ENCODE assay signal across 11 mouse cellular contexts in genomic region chr11:76372120-76372519, GRCm38 (mm10). TPM values are rescaled to one million over a fixed set of nuclear protein-coding genes. Genes with fewer than 3 reads are reported as not detected.
DNase-seq lines count a peak whose midpoint lies in the region; ATAC-seq and TF ChIP-seq lines count a peak whose summit lies in the region.
"Had no signal": no experiment of that assay in that cellular context is flagged by ENCODE, and none has a peak within 500 bp of the region (broad histone marks: within the 10 kb centered on the region; RNA-seq: fewer than 3 reads in every experiment).

No protein-coding gene starts in this region.

- no peak for ATAC-seq in lung, embryonic 14.5 days (ENCODE audit: insufficient read depth)
- no peak for ATAC-seq in heart, postnatal 0 days (ENCODE audit: insufficient read depth, low read depth)
- no peak for ATAC-seq in cerebellum, adult (ENCODE audit: insufficient number of reproducible peaks, low FRiP score, low TSS enrichment)
- ATAC-seq: Patski had no signal

- H3K4me1 ChIP-seq in lung, embryonic 14.5 days (ENCODE audit: insufficient read depth) = peaks cover 36% of the 10 kb centered on the region; the same call in 1 of the 2 replicates
- peaks cover 25% of the 10 kb centered on the region for H3K4me1 ChIP-seq in heart, postnatal 0 days (ENCODE audit: control insufficient read depth, insufficient read depth)

- H3K27ac ChIP-seq in gastrocnemius, adult 2 months = peak overlapping the region; percentile 88
- peak overlapping the region; percentile 12; the same call in 1 of the 2 replicates for H3K27ac ChIP-seq in lung, embryonic 14.5 days (ENCODE audit: low read depth)
- peak overlapping the region; percentile 57 for H3K27ac ChIP-seq in heart, postnatal 0 days (ENCODE audit: low read depth)

- no peaks in the 10 kb centered on the region for H3K27me3 ChIP-seq in lung, embryonic 14.5 days (ENCODE audit: insufficient read depth, low read length)
- H3K27me3 ChIP-seq in heart, postnatal 0 days (ENCODE audit: control insufficient read depth, insufficient read depth, low read length) = no peaks in the 10 kb centered on the region
- H3K27me3 ChIP-seq: Patski had no signal

- no peaks in the 10 kb centered on the region for H3K36me3 ChIP-seq in lung, embryonic 14.5 days (ENCODE audit: insufficient read depth)
- H3K36me3 ChIP-seq in heart, postnatal 0 days (replicated peaks; ENCODE audit: control insufficient read depth, insufficient read depth, low read length) = no peaks in the 10 kb centered on the region

- TF ChIP-seq CTCF in gastrocnemius, adult 2 months (IDR thresholded peaks at IDR 0.05) = no peak
- TF ChIP-seq CTCF in lung, embryonic 14.5 days (IDR thresholded peaks at IDR 0.05; ENCODE audit: low read depth) = no peak
- TF ChIP-seq CTCF in heart, postnatal 0 days (IDR thresholded peaks at IDR 0.05; ENCODE audit: low read depth) = no peak

- WGBS in lung, embryonic 14.5 days = 49% methylated on average over 2 of the region's 2 CpGs
- WGBS in heart, postnatal 0 days = 36% methylated on average over 2 of the region's 2 CpGs

- no peak for DNase-seq in gastrocnemius, adult 2 months
- no peak for DNase-seq in gastrocnemius, postnatal 14 days
- no peak for DNase-seq in lung, embryonic 14.5 days
- no peak for DNase-seq in lung, postnatal 10 days
- DNase-seq in heart, postnatal 0 days (ENCODE audit: low spot score) = no peak
- DNase-seq in skeletal muscle tissue, adult 2 months (ENCODE audit: low read depth, low spot score) = peak; percentile 47
- no peak for DNase-seq in layer of hippocampus, adult 9-10 months (ENCODE audit: low spot score)
- DNase-seq: adrenal gland, postnatal 14 days; kidney, postnatal 25 days had no signal

- intact Hi-C loops in gastrocnemius, adult 2 months (cut with DNase I) = no loop called here
- intact Hi-C loops in gastrocnemius, postnatal 14 days (cut with DNase I; ENCODE audit: low total_unique reads) = no loop called here

- no peak for TF ChIP-seq EP300 in heart, postnatal 0 days (IDR thresholded peaks at IDR 0.05; ENCODE audit: low read depth)

- peak overlapping the region; percentile 43; the same call in 1 of the 2 replicates for H3K4me3 ChIP-seq in gastrocnemius, adult 2 months
- H3K4me3 ChIP-seq in lung, embryonic 14.5 days (ENCODE audit: low read depth, low read length) = no peak overlapping the region
- H3K4me3 ChIP-seq in heart, postnatal 0 days (ENCODE audit: low read depth, low read length) = no peak overlapping the region

- H3K9ac ChIP-seq in lung, embryonic 14.5 days = no peak overlapping the region
- no peak overlapping the region for H3K9ac ChIP-seq in heart, postnatal 0 days (replicated peaks; ENCODE audit: low read depth, low read length)

- no peaks in the 10 kb centered on the region for H3K9me3 ChIP-seq in lung, embryonic 14.5 days (ENCODE audit: low read depth, low read length)
- no peaks in the 10 kb centered on the region for H3K9me3 ChIP-seq in heart, postnatal 0 days (replicated peaks; ENCODE audit: control insufficient read depth, low read length)

- no peak overlapping the region for H3K4me2 ChIP-seq in lung, embryonic 14.5 days
- H3K4me2 ChIP-seq in heart, postnatal 0 days (ENCODE audit: low read depth, low read length) = no peak overlapping the region

RNA-seq across cellular contexts. Expression of gene Nxn, which starts 26.8 kb away (rescaled TPM):
- total RNA-seq in gastrocnemius, adult 2 months (2021) = 10 to 100 TPM; 42.0 to 49.3 TPM
- total RNA-seq in gastrocnemius, postnatal 14 days (2021) = 10 to 100 TPM; 28.7 to 28.8 TPM
- 29.8 and 31.5 TPM in 2 replicates for polyA plus RNA-seq in lung, embryonic 14.5 days (2014; fragmentation: Nextera tagmentation; extraction: Ambion mirVana)
- total RNA-seq in heart, postnatal 0 days (2014; rRNA removed; ENCODE audit: low replicate concordance) = 35.6 and 50.7 TPM in 2 replicates
- 10.6 TPM in 2 replicates for polyA plus RNA-seq in heart, postnatal 0 days (2015; fragmentation: Nextera tagmentation; extraction: Ambion mirVana)

RNA-seq across cellular contexts. Expression of gene Timm22, which starts 34.6 kb away (rescaled TPM):
- 10 to 100 TPM; 29.0 to 45.0 TPM for total RNA-seq in gastrocnemius, adult 2 months (2021)
- 10 to 100 TPM; 38.6 to 46.2 TPM for total RNA-seq in gastrocnemius, postnatal 14 days (2021)
- polyA plus RNA-seq in lung, embryonic 14.5 days (2014; fragmentation: Nextera tagmentation; extraction: Ambion mirVana) = 120 and 127 TPM in 2 replicates
- total RNA-seq in heart, postnatal 0 days (2014; rRNA removed; ENCODE audit: low replicate concordance) = 20.1 and 42.8 TPM in 2 replicates
- 90.5 and 99.9 TPM in 2 replicates for polyA plus RNA-seq in heart, postnatal 0 days (2015; fragmentation: Nextera tagmentation; extraction: Ambion mirVana)

Comparison
In these comparisons a context has a peak if more than half of its experiments do, and no peak if none do; other contexts are left out.
1. H3K27ac ChIP-seq: peak in every context shown above with its lines; median percentile 88 in gastrocnemius, adult 2 months; 57 in heart, postnatal 0 days; 12 in lung, embryonic 14.5 days.